Mouse (Mus musculus) MEL (cell line): ENCODE results near the gene S100a16. TPM values are rescaled to one million over a fixed set of nuclear protein-coding genes. Genes with fewer than 3 reads are reported as not detected.

ENCODE experiments used
- DNase-seq: peaks from one replicate; pipeline ENCODE4 v3.0.0; 2011; ENCODE audit warnings: low read depth, low spot score
- H3K27ac ChIP-seq: 2 replicates; pipeline ENCODE4 v1.5.1; 2012; ENCODE audit warnings: low read depth, mild to moderate bottlenecking, control low read depth, low read length, moderate library complexity; ENCODE audit not compliant: control insufficient read depth
- H3K27me3 ChIP-seq, 2 experiments: fragments of 150-350 bp in 1 of 2; sonication (generic) in 1 of 2; 2 replicates each; pipeline ENCODE4 v1.6.1; 2012; ENCODE audit warnings: low read length in 2 of 2, mild to moderate bottlenecking in 2 of 2, improper control_type of control experiment in 1 of 2, moderate library complexity in 1 of 2; ENCODE audit not compliant: insufficient read depth in 2 of 2, control insufficient read depth in 1 of 2
- H3K36me3 ChIP-seq, 2 experiments: 2 replicates each; pipeline ENCODE4 v1.6.1; 2012 to 2014; ENCODE audit warnings: low read length in 2 of 2, improper control_type of control experiment in 1 of 2, inconsistent platforms in 1 of 2, mild to moderate bottlenecking in 1 of 2; ENCODE audit not compliant: insufficient read depth in 2 of 2, control insufficient read depth in 1 of 2
- H3K4me1 ChIP-seq, 2 experiments: fragments of 150-350 bp in 1 of 2; sonication (generic) in 1 of 2; 2 replicates each; pipeline ENCODE4 v1.6.1; 2012; ENCODE audit warnings: low read length in 2 of 2, improper control_type of control experiment in 1 of 2, mild to moderate bottlenecking in 1 of 2; ENCODE audit not compliant: insufficient read depth in 2 of 2, control insufficient read depth in 1 of 2
- H3K4me3 ChIP-seq, 2 experiments: fragments of 150-350 bp in 1 of 2; sonication (generic) in 1 of 2; 2 replicates each; pipeline ENCODE4 v1.5.1; 2012; ENCODE audit warnings: low read depth in 2 of 2, low read length in 2 of 2, mild to moderate bottlenecking in 2 of 2, moderate library complexity in 2 of 2, control low read depth in 1 of 2, improper control_type of control experiment in 1 of 2; ENCODE audit not compliant: control insufficient read depth in 1 of 2, insufficient read depth in 1 of 2
- H3K79me2 ChIP-seq: 2 replicates; pipeline ENCODE4 v1.6.1; 2012; ENCODE audit warnings: mild to moderate bottlenecking, low read length, moderate library complexity; ENCODE audit not compliant: control insufficient read depth, poor library complexity, insufficient read depth
- H3K9ac ChIP-seq: 2 replicates; pipeline ENCODE4 v1.6.1; 2012; ENCODE audit warnings: low read depth, mild to moderate bottlenecking, control low read depth, low read length, moderate library complexity; ENCODE audit not compliant: control insufficient read depth, poor library complexity, severe bottlenecking
- H3K9me3 ChIP-seq: fragments of 150-350 bp; sonication (generic); replicated peaks from 2 replicates; pipeline ENCODE4 v1.6.1; 2012; ENCODE audit warnings: mild to moderate bottlenecking, low read length, improper control_type of control experiment, moderate library complexity; ENCODE audit not compliant: insufficient read depth
- CTCF ChIP-seq, 3 experiments: IDR thresholded peaks in 2 of 3; conservative IDR thresholded peaks in 1 of 3; 2 replicates each; pipeline ENCODE4 v1.5.1; 2011 to 2012; ENCODE audit warnings: low read length in 3 of 3, low read depth in 2 of 3, mild to moderate bottlenecking in 2 of 3, improper control_type of control experiment in 1 of 3, inconsistent platforms in 1 of 3, mixed read lengths in 1 of 3, moderate library complexity in 1 of 3; ENCODE audit not compliant: control insufficient read depth in 1 of 3, insufficient read depth in 1 of 3, poor library complexity in 1 of 3, severe bottlenecking in 1 of 3
- E2F4 ChIP-seq: IDR thresholded peaks from 2 replicates; pipeline ENCODE4 v1.6.1; 2011; ENCODE audit warnings: low read depth, low read length, improper control_type of control experiment, borderline replicate concordance
- ELF1 ChIP-seq: IDR thresholded peaks from 2 replicates; pipeline ENCODE4 v1.6.1; 2014; ENCODE audit warnings: low read depth, mild to moderate bottlenecking, inconsistent platforms, low read length, improper control_type of control experiment, moderate library complexity
- EP300 ChIP-seq, 2 experiments: IDR thresholded peaks; 2 replicates each; pipeline ENCODE4 v1.6.1; 2011; ENCODE audit warnings: improper control_type of control experiment in 2 of 2, low read length in 2 of 2, low read depth in 1 of 2, mild to moderate bottlenecking in 1 of 2
- ETS1 ChIP-seq: IDR thresholded peaks from 2 replicates; pipeline ENCODE4 v1.6.1; 2012; ENCODE audit warnings: low read depth, mild to moderate bottlenecking, inconsistent platforms, low read length, improper control_type of control experiment, moderate library complexity
- GABPA ChIP-seq: IDR thresholded peaks from 2 replicates; pipeline ENCODE4 v1.6.1; 2012; ENCODE audit warnings: low read depth, mild to moderate bottlenecking, inconsistent platforms, low read length, improper control_type of control experiment, moderate library complexity
- GATA1 ChIP-seq: IDR thresholded peaks from 2 replicates; pipeline ENCODE4 v1.6.1; 2011; ENCODE audit warnings: low read depth, low read length, improper control_type of control experiment
- HCFC1 ChIP-seq: IDR thresholded peaks from 2 replicates; pipeline ENCODE4 v1.6.1; 2012; ENCODE audit warnings: low read depth, mild to moderate bottlenecking, inconsistent platforms, low read length, improper control_type of control experiment, moderate library complexity
- KAT2A ChIP-seq: conservative IDR thresholded peaks from 2 replicates; pipeline ENCODE4 v1.6.1; 2012; ENCODE audit warnings: low read depth, low read length, improper control_type of control experiment, inconsistent platforms
- MAFK ChIP-seq: IDR thresholded peaks from 2 replicates; pipeline ENCODE4 v1.6.1; 2011; ENCODE audit warnings: low read depth, mild to moderate bottlenecking, low read length, improper control_type of control experiment, borderline replicate concordance
- MAZ ChIP-seq: IDR thresholded peaks from 2 replicates; pipeline ENCODE4 v1.6.1; 2012; ENCODE audit warnings: low read depth, mild to moderate bottlenecking, inconsistent platforms, low read length, improper control_type of control experiment
- NRF1 ChIP-seq: IDR thresholded peaks from 2 replicates; pipeline ENCODE4 v1.6.1; 2014; ENCODE audit warnings: low read depth, mild to moderate bottlenecking, inconsistent platforms, low read length, improper control_type of control experiment, moderate library complexity; ENCODE audit not compliant: poor library complexity, insufficient read depth, severe bottlenecking
- POLR2A ChIP-seq, 2 experiments: IDR thresholded peaks; 2 replicates each; pipeline ENCODE4 v1.6.1; 2011 to 2012; ENCODE audit warnings: low read length in 2 of 2, mild to moderate bottlenecking in 2 of 2, control low read depth in 1 of 2, improper control_type of control experiment in 1 of 2, low read depth in 1 of 2, moderate library complexity in 1 of 2; ENCODE audit not compliant: control insufficient read depth in 1 of 2, insufficient read depth in 1 of 2, poor library complexity in 1 of 2
- POLR2AphosphoS2 ChIP-seq: IDR thresholded peaks from 2 replicates; pipeline ENCODE4 v1.6.1; 2011; ENCODE audit warnings: low read length, improper control_type of control experiment
- POLR2AphosphoS5 ChIP-seq: IDR thresholded peaks from 2 replicates; pipeline ENCODE4 v1.6.1; 2012; ENCODE audit warnings: low read depth, borderline replicate concordance, mild to moderate bottlenecking, inconsistent platforms, low read length, moderate library complexity, mixed read lengths
- RCOR1 ChIP-seq: IDR thresholded peaks from 2 replicates; pipeline ENCODE4 v1.6.1; 2012; ENCODE audit warnings: low read depth, mild to moderate bottlenecking, inconsistent platforms, low read length, improper control_type of control experiment
- SIN3A ChIP-seq: IDR thresholded peaks from 2 replicates; pipeline ENCODE4 v1.6.1; 2012; ENCODE audit warnings: low read length, improper control_type of control experiment, inconsistent platforms
- UBTF ChIP-seq: IDR thresholded peaks from 2 replicates; pipeline ENCODE4 v1.6.1; 2012; ENCODE audit warnings: low read depth, mild to moderate bottlenecking, inconsistent platforms, low read length, improper control_type of control experiment, moderate library complexity, borderline replicate concordance; ENCODE audit not compliant: insufficient read depth
- USF2 ChIP-seq, 2 experiments: IDR thresholded peaks; 2 replicates each; pipeline ENCODE4 v1.6.1; 2011 to 2012; ENCODE audit warnings: improper control_type of control experiment in 2 of 2, low read length in 2 of 2, borderline replicate concordance in 1 of 2, inconsistent platforms in 1 of 2, low read depth in 1 of 2, mild to moderate bottlenecking in 1 of 2; ENCODE audit not compliant: insufficient read depth in 1 of 2
- ZC3H11A ChIP-seq: IDR thresholded peaks from 2 replicates; pipeline ENCODE4 v1.6.1; 2012; ENCODE audit warnings: low read depth, mild to moderate bottlenecking, inconsistent platforms, low read length, improper control_type of control experiment
- polyA plus RNA-seq, 2 experiments: library from polyadenylated mRNA; stranded (reverse) in 1 of 2; unstranded in 1 of 2; fragments of >175 nt in 1 of 2; fragments of >200 nt in 1 of 2; gene quantifications; 2 replicates each; pipeline versions ENCODE4 v1.2.1 to v1.2.4; 2012; ENCODE audit warnings: low replicate concordance in 2 of 2, low read depth in 1 of 2; ENCODE audit not compliant: insufficient read length in 2 of 2, insufficient read depth in 1 of 2, missing spikeins in 1 of 2
- total RNA-seq: library from RNA; depleted of rRNA; stranded (reverse); fragments of 300-350 nt; gene quantifications from 2 replicates; pipeline ENCODE4 v1.2.3, GENCODE M21; 2012

The S100a16 gene
- total and polyA plus RNA-seq, 3 experiments: not detected

DNA sequence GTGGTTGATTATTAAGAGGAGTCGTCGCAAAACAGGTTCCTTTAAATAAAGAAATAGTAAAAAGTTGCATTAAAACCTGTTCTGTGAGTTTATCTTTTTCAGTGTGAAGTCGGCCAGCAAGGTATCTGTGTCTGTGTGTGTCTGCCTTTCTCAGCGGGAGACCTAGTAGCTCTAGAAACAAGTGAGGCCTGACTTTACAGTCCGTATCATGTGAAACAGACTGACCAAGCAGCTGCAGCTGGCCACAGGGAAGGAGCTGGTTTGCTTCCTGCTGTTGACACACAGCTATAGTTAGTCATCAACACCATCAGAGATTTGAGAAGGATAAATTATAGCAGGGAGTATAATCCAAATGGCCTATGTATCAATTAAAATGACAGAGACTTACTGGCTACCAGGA is 5.3 kb upstream of the S100a16 start:
- Histone ChIP-seq H3K9ac (no peak overlapping the region), H3K79me2 (no peaks in the 10 kb centered on the region), H3K27me3 (peaks cover 12 to 18% of the 10 kb centered on the region in 2 experiments), H3K9me3 (no peaks in the 10 kb centered on the region), H3K27ac (no peak overlapping the region), H3K36me3 (no peaks in the 10 kb centered on the region), H3K4me1 (peaks cover 0 to 4% of the 10 kb centered on the region in 2 experiments; a peak in 1 of 4 replicates), H3K4me3 (no peak overlapping the region)
- DNase-seq: no peak
- TF ChIP-seq RCOR1 (no peak), USF2 (IDR thresholded peaks at IDR 0.05; ENCODE audit: borderline replicate concordance in 1 of 2, insufficient read depth in 1 of 2, low read depth in 1 of 2, low read length in 2 of 2) (no peak), POLR2AphosphoS5 (no peak), MAFK (no peak), NRF1 (no peak), ZC3H11A (no peak), SIN3A (no peak), CTCF (IDR thresholded peaks at IDR 0.05 in 2 of 3, conservative IDR thresholded peaks at IDR 0.05 in 1 of 3; ENCODE audit: control insufficient read depth in 1 of 3, insufficient read depth in 1 of 3, low read depth in 2 of 3, low read length in 3 of 3, poor library complexity in 1 of 3, severe bottlenecking in 1 of 3) (no peak), ETS1 (no peak), MAZ (no peak), HCFC1 (no peak), UBTF (no peak), GABPA (no peak), KAT2A (no peak), GATA1 (no peak), E2F4 (no peak)

- TF ChIP-seq MAZ: no peak
- no peak for TF ChIP-seq HCFC1
- no peak for TF ChIP-seq POLR2AphosphoS2
- no peak for TF ChIP-seq ELF1
- TF ChIP-seq EP300 (IDR thresholded peaks at IDR 0.05; ENCODE audit: low read depth in 1 of 2, low read length in 2 of 2): no peak
- TF ChIP-seq POLR2A (IDR thresholded peaks at IDR 0.05; ENCODE audit: control insufficient read depth in 1 of 2, insufficient read depth in 1 of 2, low read depth in 1 of 2, low read length in 2 of 2, poor library complexity in 1 of 2): no peak
- Histone ChIP-seq H3K36me3 (no peaks in the 10 kb centered on the region), H3K27me3 (peaks cover 13 to 22% of the 10 kb centered on the region in 2 experiments), H3K4me3 (no peak overlapping the region), H3K4me1 (no peaks in the 10 kb centered on the region), H3K79me2 (no peaks in the 10 kb centered on the region), H3K27ac (no peak overlapping the region), H3K9ac (no peak overlapping the region), H3K9me3 (no peaks in the 10 kb centered on the region)
- no peak for DNase-seq
These were observed 1.6 kb upstream of the S100a16 start for GRCm38 (mm10) chr3:90535446-90535845.
